Mouse (Mus musculus) liver, adult 2 months (tissue): ENCODE results near the gene Dmd. TPM values are rescaled to one million over a fixed set of nuclear protein-coding genes. Genes with fewer than 3 reads are reported as not detected.

Experiments used
- DNase-seq: peaks from one replicate; pipeline ENCODE4 v3.0.0-alpha.2; 2011; ENCODE audit warnings: low read depth, low spot score; ENCODE audit errors: extremely low read depth
- H3K27ac ChIP-seq: fragments of 200-500 bp; replicated peaks from 2 replicates; pipeline ENCODE4 v1.5.1; 2012; ENCODE audit warnings: low read depth, mild to moderate bottlenecking, control low read depth, inconsistent platforms, low read length; ENCODE audit not compliant: insufficient read depth
- H3K27me3 ChIP-seq: fragments of 200-500 bp; 2 replicates; pipeline ENCODE4 v1.6.1; 2012; ENCODE audit warnings: mild to moderate bottlenecking, moderate library complexity, low read length, inconsistent platforms; ENCODE audit not compliant: control insufficient read depth, insufficient read depth
- H3K36me3 ChIP-seq: fragments of 200-500 bp; 2 replicates; pipeline ENCODE4 v1.6.1; 2012; ENCODE audit warnings: low read length, inconsistent platforms; ENCODE audit not compliant: control insufficient read depth, insufficient read depth
- H3K4me1 ChIP-seq: fragments of 200-500 bp; 2 replicates; pipeline ENCODE4 v1.6.1; 2011; ENCODE audit warnings: low read length; ENCODE audit not compliant: control insufficient read depth, insufficient read depth
- H3K4me3 ChIP-seq: fragments of 200-500 bp; 2 replicates; pipeline ENCODE4 v1.5.1; 2011; ENCODE audit warnings: low read depth, mild to moderate bottlenecking, control low read depth, low read length, moderate library complexity; ENCODE audit not compliant: insufficient read depth
- H3K79me2 ChIP-seq: fragments of 200-500 bp; 2 replicates; pipeline ENCODE4 v1.6.1; 2012; ENCODE audit warnings: inconsistent platforms, mild to moderate bottlenecking, low read length, moderate library complexity; ENCODE audit not compliant: control insufficient read depth, insufficient read depth
- H3K9ac ChIP-seq: fragments of 200-500 bp; 2 replicates; pipeline ENCODE4 v1.6.1; 2012; ENCODE audit warnings: low read depth, mild to moderate bottlenecking, control low read depth, inconsistent platforms, low read length
- CTCF ChIP-seq: fragments of 200-500 bp; IDR thresholded peaks from 2 replicates; pipeline ENCODE4 v1.5.1; 2011; ENCODE audit warnings: low read depth, low read length, control low read depth
- POLR2A ChIP-seq: fragments of 200-500 bp; IDR thresholded peaks from 2 replicates; pipeline ENCODE4 v1.6.1; 2011; ENCODE audit warnings: low read length, control low read depth; ENCODE audit not compliant: insufficient read depth; ENCODE audit errors: extremely low read depth
- WGBS: fragments of 180-500 bp; shearing (Covaris S2); methylation state at CpG from one replicate; pipeline ENCODE4 v1.1.7; 2018; 5-methylcytosine and 5-hydroxymethylcytosine counted together
- polyA plus RNA-seq: library from polyadenylated mRNA; depleted of rRNA; stranded (reverse); fragments of >200 nt; gene quantifications from 2 replicates; pipeline ENCODE4 v1.2.3, GENCODE M21; 2012
- total RNA-seq: library from RNA; depleted of rRNA; stranded (reverse); fragments of >200 nt; gene quantifications from 2 replicates; pipeline ENCODE4 v1.2.3, GENCODE M21; 2014

The Dmd gene
- total and polyA plus RNA-seq, 2 experiments: 7.0 to 39.8 TPM

DNA sequence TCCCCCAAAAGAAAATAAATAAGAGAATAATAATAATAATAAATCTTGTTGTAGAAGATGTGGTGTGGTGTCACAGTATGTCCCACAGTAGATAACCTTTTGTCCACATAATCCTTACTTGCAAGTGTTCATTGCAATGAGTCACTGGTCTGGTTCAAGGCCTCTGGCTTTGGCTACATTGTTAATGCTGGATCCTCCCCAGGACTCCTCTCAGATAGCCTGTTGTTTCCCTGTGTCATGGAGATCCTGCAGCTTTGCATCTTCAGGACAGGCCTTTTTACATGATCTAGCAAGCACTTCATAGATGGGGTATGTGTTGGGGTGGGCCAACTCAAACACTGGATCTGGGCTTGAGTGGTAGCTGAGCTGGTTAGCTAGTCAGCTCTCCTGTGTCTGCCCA lies 2150.0 kb downstream of the Dmd start:
- Histone ChIP-seq H3K27ac (no peak overlapping the region), H3K36me3 (no peaks in the 10 kb centered on the region), H3K79me2 (no peaks in the 10 kb centered on the region), H3K4me3 (no peak overlapping the region), H3K27me3 (no peaks in the 10 kb centered on the region), H3K4me1 (no peaks in the 10 kb centered on the region; the same call in 1 of the 2 replicates), H3K9ac (no peak overlapping the region)
- TF ChIP-seq CTCF (no peak), POLR2A (no peak)
- DNase-seq: no peak

DNA sequence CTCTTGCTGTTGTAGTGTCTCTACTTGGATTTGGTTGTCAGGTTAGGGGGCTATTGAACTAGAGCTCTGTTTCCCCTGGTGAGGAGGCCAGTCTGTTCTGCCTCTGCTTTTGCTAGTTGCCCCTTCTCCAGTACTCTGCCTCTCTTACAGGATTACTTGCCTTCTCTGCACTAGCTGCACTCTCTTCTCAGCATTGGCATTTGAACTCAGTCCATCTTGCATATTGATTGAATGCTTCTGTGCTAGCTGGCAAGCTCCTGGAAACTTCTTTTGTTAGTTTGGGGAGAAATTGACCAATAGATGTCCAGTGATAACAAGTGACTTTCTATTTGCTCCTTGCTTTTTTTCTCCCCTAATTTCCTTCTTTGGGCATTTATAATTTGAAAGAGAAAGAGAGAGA lies 2163.7 kb downstream of the Dmd start:
- Histone ChIP-seq H3K4me1 (peaks cover 4% of the 10 kb centered on the region), H3K27me3 (no peaks in the 10 kb centered on the region), H3K79me2 (no peaks in the 10 kb centered on the region), H3K36me3 (peaks cover 4% of the 10 kb centered on the region; the same call in 1 of the 2 replicates), H3K9ac (no peak overlapping the region), H3K4me3 (no peak overlapping the region), H3K27ac (no peak overlapping the region)
- peak; percentile 70 for DNase-seq
- no peak for TF ChIP-seq POLR2A
- TF ChIP-seq CTCF: no peak

GRCm38 (mm10) chrX:85132706-85133105 lies 2184.0 kb downstream of the Dmd start:
- 83% methylated on average over 3 of the region's 3 CpGs for WGBS
- no peaks in the 10 kb centered on the region for H3K36me3 ChIP-seq

GRCm38 (mm10) chrX:85137293-85137692 lies 2188.6 kb downstream of the Dmd start:
- Histone ChIP-seq H3K4me1 (no peaks in the 10 kb centered on the region), H3K27me3 (no peaks in the 10 kb centered on the region), H3K9ac (no peak overlapping the region), H3K79me2 (no peaks in the 10 kb centered on the region), H3K36me3 (peaks cover 3% of the 10 kb centered on the region), H3K27ac (no peak overlapping the region), H3K4me3 (no peak overlapping the region)
- no peak for TF ChIP-seq POLR2A
- WGBS: 84% methylated on average over 5 of the region's 5 CpGs
- peak; percentile 21 for DNase-seq

More at GRCm38 (mm10) chrX:85132706-85133105, 2184.0 kb downstream of the Dmd start:
- Histone ChIP-seq H3K27me3 (no peaks in the 10 kb centered on the region), H3K4me1 (no peaks in the 10 kb centered on the region), H3K9ac (no peak overlapping the region), H3K4me3 (no peak overlapping the region), H3K27ac (no peak overlapping the region), H3K79me2 (no peaks in the 10 kb centered on the region)
- DNase-seq: no peak
- TF ChIP-seq POLR2A (no peak), CTCF (no peak)

- TF ChIP-seq CTCF (no peak), POLR2A (no peak)
- DNase-seq: no peak
- 90% methylated on average over 2 of the region's 2 CpGs for WGBS
These were observed 2222.6 kb downstream of the Dmd start for GRCm38 (mm10) chrX:85171264-85171663.

GRCm38 (mm10) chrX:85187565-85187964 lies 2238.9 kb downstream of the Dmd start:
- Histone ChIP-seq H3K27me3 (no peaks in the 10 kb centered on the region), H3K36me3 (peaks cover 7% of the 10 kb centered on the region; the same call in 1 of the 2 replicates), H3K27ac (no peak overlapping the region), H3K9ac (no peak overlapping the region), H3K4me3 (no peak overlapping the region), H3K79me2 (no peaks in the 10 kb centered on the region), H3K4me1 (no peaks in the 10 kb centered on the region)
- TF ChIP-seq POLR2A: no peak
- TF ChIP-seq CTCF: no peak
- DNase-seq: no peak
- 90% methylated on average over 2 of the region's 2 CpGs for WGBS

More at GRCm38 (mm10) chrX:85171264-85171663, 2222.6 kb downstream of the Dmd start:
- H3K79me2 ChIP-seq: no peaks in the 10 kb centered on the region
- no peak overlapping the region for H3K4me3 ChIP-seq
- no peaks in the 10 kb centered on the region for H3K4me1 ChIP-seq
- H3K36me3 ChIP-seq: peaks cover 3% of the 10 kb centered on the region
- H3K27ac ChIP-seq: no peak overlapping the region
- no peaks in the 10 kb centered on the region for H3K27me3 ChIP-seq
- H3K9ac ChIP-seq: no peak overlapping the region
